Mouse (Mus musculus) forebrain, embryonic 10.5 days (tissue): Measurements from ENCODE around the gene Myo1e. TPM values are rescaled to one million over a fixed set of nuclear protein-coding genes. Genes with fewer than 3 reads are reported as not detected.

ENCODE experiments used
- microRNA-seq: library from miRNA; unstranded; fragments of <30 nt; microRNA quantifications from one replicate; pipeline ENCODE4, GENCODE M21; 2017
- polyA plus RNA-seq: library from polyadenylated mRNA; unstranded; fragments of >200 nt; fragmentation: Nextera tagmentation; extraction: Ambion mirVana; gene quantifications from 2 replicates; pipeline ENCODE4 v1.2.1, GENCODE M21; 2016

Myo1e gene
- polyA plus RNA-seq, 1 experiment from 2014 or later, result 11.4 TPM

Small RNA genes lying within 50 kb of the gene (microRNA-seq; reads per million reads assigned to microRNA genes)
- 9.3 reads per million, percentile 20 among the genes with 10 or more reads in this experiment for gene Mir5626

Other genes starting within 250 kb of the Myo1e start
- gene Bnip2, start 217.9 kb upstream of the Myo1e start, polyA plus RNA-seq, result 101 and 112 TPM in 2 replicates
- gene Gtf2a2, start 194.8 kb upstream of the Myo1e start, polyA plus RNA-seq, result 208 and 210 TPM in 2 replicates
- gene Gcnt3, start 169.3 kb upstream of the Myo1e start, polyA plus RNA-seq, result not detected in 2 replicates
- gene Fam81a, start 64.8 kb upstream of the Myo1e start, polyA plus RNA-seq, result 3.5 and 3.8 TPM in 2 replicates
- gene Ccnb2, start 214.2 kb downstream of the Myo1e start, polyA plus RNA-seq, result 226 and 234 TPM in 2 replicates